Mouse (Mus musculus) limb, embryonic 12.5 days (tissue): Measurements from ENCODE around the gene Popdc2. TPM values are rescaled to one million over a fixed set of nuclear protein-coding genes. Genes with fewer than 3 reads are reported as not detected.
"Not testable (repeated sequence)": the region's sequence is repeated elsewhere in the genome, so short reads cannot be mapped to it uniquely, and the experiment has no call there.

Experiments
- ATAC-seq: fragments of 200-750 bp; cut with Nextera tagmentation; 2 replicates; pipeline ENCODE4 v1.8.0; 2017; ENCODE audit warnings: low read depth, moderate TSS enrichment; ENCODE audit not compliant: insufficient number of reproducible peaks, insufficient read depth, low FRiP score, low TSS enrichment
- H3K27ac ChIP-seq: fragments of 300-500 bp; sonication (generic); 2 replicates; pipeline ENCODE4 v1.5.1; 2016; ENCODE audit warnings: mild to moderate bottlenecking, moderate library complexity
- H3K27me3 ChIP-seq: fragments of 300-500 bp; sonication (generic); 2 replicates; pipeline ENCODE4 v1.6.1; 2016; ENCODE audit warnings: mild to moderate bottlenecking, moderate library complexity
- H3K36me3 ChIP-seq: fragments of 300-500 bp; sonication (generic); 2 replicates; pipeline ENCODE4 v1.6.1; 2016; ENCODE audit warnings: mild to moderate bottlenecking, moderate library complexity
- H3K4me1 ChIP-seq: fragments of 300-500 bp; sonication (generic); replicated peaks from 2 replicates; pipeline ENCODE4 v1.6.1; 2016
- H3K4me2 ChIP-seq: fragments of 300-500 bp; sonication (generic); 2 replicates; pipeline ENCODE4 v1.6.1; 2016; ENCODE audit warnings: mild to moderate bottlenecking, moderate library complexity
- H3K4me3 ChIP-seq: fragments of 300-500 bp; sonication (generic); replicated peaks from 2 replicates; pipeline ENCODE4 v1.5.1; 2016; ENCODE audit warnings: mild to moderate bottlenecking
- H3K9ac ChIP-seq: fragments of 300-500 bp; sonication (generic); replicated peaks from 2 replicates; pipeline ENCODE4 v1.6.1; 2016; ENCODE audit warnings: mild to moderate bottlenecking, moderate library complexity
- H3K9me3 ChIP-seq: fragments of 300-500 bp; sonication (generic); 2 replicates; pipeline ENCODE4 v1.6.1; 2016; ENCODE audit warnings: mild to moderate bottlenecking, moderate library complexity
- WGBS: fragments of 180-500 bp; shearing (Covaris S2); methylation state at CpG from one replicate; pipeline ENCODE4 v1.1.7; 2016; 5-methylcytosine and 5-hydroxymethylcytosine counted together
- polyA plus RNA-seq: library from polyadenylated mRNA; unstranded; fragments of >200 nt; fragmentation: Nextera tagmentation; extraction: Ambion mirVana; gene quantifications from 2 replicates; pipeline ENCODE4 v1.2.1, GENCODE M21; 2016

Gene Popdc2
- polyA plus RNA-seq, result 0.70 and 1.9 TPM in 2 replicates

DNA sequence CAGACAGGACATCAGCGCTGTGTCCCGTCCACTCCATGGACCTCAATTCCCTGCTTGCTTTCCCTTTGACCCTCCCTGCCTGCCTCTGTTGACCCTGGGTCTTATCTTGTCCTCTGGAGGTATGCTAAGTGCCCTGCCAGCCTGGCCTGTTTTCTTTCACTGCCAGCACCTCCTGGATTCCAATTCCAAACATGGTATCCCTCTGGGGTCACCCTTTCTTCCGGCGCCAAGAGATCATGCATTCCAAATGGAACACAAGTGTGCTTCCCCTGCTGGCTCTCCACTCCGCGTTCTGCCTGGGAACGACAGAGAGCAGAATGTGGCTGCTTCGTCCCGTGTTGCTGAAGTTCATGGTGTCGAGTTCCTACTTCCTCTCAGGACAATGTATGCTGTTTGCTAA lies at the start of gene Popdc2:
Popdc2 (plus strand) TSS at position 277 of the 400 bp plus-strand sequence.
- Histone ChIP-seq H3K9ac (no peak within 1 kb of the TSS), H3K4me1 (peaks cover 9% of the 10 kb centered on the region), H3K4me3 (no peak within 1 kb of the TSS), H3K4me2 (0 out of 2 replicates have a peak within 1 kb of the TSS, but pooled peaks have one; percentile 2), H3K9me3 (no peaks in the 10 kb centered on the region), H3K27me3 (no peaks in the 10 kb centered on the region), H3K27ac (no peak within 1 kb of the TSS), H3K36me3 (peaks cover under 1% of the 10 kb centered on the region)
- 27% methylated on average over 10 of the region's 10 CpGs for WGBS
- ATAC-seq, result no peak

DNA sequence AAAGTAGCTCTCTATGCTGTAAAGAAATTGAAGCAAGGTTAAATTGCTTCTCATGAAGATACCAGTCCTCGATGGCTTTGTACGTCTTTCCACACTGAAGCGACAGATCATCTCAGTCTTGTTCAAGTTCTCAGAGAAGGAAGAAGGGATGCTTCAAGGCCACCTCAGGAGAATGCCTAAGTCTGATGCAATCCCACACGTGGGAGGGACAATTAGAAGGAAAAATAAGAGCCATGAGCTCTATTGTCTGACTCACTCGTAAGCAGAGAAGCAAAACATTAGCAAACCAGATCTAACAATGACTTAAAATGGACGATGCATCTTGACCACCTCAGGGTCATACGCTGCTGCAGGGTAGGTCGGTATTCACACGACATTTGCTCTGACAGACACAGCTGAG lies 43.5 kb upstream of the Popdc2 start:
- H3K4me1 ChIP-seq, result no peaks in the 10 kb centered on the region
- ATAC-seq, result no peak
- no peaks in the 10 kb centered on the region for H3K27me3 ChIP-seq
- no peak overlapping the region for H3K4me3 ChIP-seq
- no peak overlapping the region for H3K4me2 ChIP-seq
- 85% methylated on average over 9 of the region's 9 CpGs for WGBS
- 0 out of 2 replicates have a peak, but pooled peaks cover 3% of the 10 kb centered on the region for H3K9me3 ChIP-seq
- no peaks in the 10 kb centered on the region for H3K36me3 ChIP-seq
- no peak overlapping the region for H3K9ac ChIP-seq
- H3K27ac ChIP-seq, result no peak overlapping the region

DNA sequence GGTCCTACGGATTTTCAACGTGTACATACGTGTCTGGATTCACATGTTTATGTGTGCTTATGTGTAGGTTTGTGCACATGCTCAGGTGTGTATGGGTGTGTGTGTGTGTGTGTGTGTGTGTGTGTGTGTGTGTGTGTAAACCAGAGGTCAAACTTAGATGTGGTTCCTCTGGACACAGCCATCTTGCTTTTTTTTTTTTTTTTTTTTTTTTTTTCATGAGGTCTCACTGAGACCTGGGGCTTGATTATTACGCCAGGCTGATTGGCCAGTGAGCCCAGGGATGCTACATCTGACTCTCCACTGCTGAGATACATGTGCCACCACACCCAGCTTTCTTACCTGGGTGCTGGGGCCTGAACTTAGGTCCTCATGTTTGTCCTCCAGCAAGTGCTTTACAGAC lies 42.9 kb upstream of the Popdc2 start:
- Histone ChIP-seq H3K9me3 (0 out of 2 replicates have a peak, but pooled peaks cover 3% of the 10 kb centered on the region), H3K4me1 (no peaks in the 10 kb centered on the region), H3K36me3 (no peaks in the 10 kb centered on the region), H3K27me3 (no peaks in the 10 kb centered on the region), H3K27ac (no peak overlapping the region), H3K9ac (no peak overlapping the region), H3K4me3 (no peak overlapping the region), H3K4me2 (no peak overlapping the region)
- 86% methylated on average over 4 of the region's 4 CpGs for WGBS
- no peak for ATAC-seq

DNA sequence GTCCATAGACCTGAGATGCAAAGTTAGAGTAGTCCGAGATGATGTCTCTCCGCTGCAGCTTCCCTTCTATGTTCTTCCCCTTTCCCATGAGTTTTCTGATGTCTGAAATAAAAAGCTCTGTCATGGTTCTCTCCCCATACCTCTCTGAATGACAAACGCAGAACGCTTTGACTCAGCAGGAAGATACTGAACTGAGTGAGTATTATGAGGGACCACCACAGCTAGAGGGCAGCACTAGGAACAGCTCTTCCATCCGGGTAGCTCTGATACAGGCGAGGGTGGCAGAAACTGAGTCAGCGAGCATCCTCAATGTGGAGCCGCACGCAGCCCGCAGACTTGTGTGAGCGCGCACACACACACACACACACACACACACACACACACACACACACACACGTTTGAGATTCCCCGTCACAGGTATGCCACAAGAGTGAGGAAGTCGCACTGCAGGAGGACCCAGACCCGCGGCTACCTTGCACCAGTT lies 40.5 kb upstream of the Popdc2 start:
- Histone ChIP-seq H3K9ac (no peak overlapping the region), H3K4me1 (no peaks in the 10 kb centered on the region), H3K4me3 (no peak overlapping the region), H3K36me3 (no peaks in the 10 kb centered on the region), H3K27me3 (no peaks in the 10 kb centered on the region), H3K27ac (no peak overlapping the region), H3K4me2 (peak overlapping the region; percentile 48), H3K9me3 (no peaks in the 10 kb centered on the region)
- ATAC-seq, result no peak
- 40% methylated on average over 14 of the region's 17 CpGs for WGBS

DNA sequence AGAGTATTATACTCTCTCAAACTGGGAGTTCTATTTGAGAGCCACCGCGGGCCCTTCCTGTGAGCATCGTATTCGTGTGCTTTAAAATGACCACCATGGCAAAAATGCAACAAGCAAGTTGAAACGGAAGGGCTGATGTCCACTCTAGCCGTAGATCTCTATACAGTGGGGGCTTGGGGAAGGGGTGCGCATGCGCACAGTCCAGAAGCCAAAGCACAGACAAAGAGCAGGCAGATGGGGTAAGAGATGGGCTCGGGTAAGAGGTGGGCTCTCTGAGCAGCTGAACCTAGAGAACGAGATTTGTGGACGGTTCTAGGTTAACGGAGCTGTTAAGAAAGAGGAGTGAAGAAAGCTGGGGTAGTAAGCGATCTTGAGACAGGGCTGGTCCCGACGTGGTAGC lies 37.7 kb upstream of the Popdc2 start:
- Histone ChIP-seq H3K27me3 (no peaks in the 10 kb centered on the region), H3K9me3 (no peaks in the 10 kb centered on the region), H3K4me1 (no peaks in the 10 kb centered on the region), H3K9ac (no peak overlapping the region), H3K36me3 (no peaks in the 10 kb centered on the region), H3K4me3 (no peak overlapping the region), H3K4me2 (no peak overlapping the region), H3K27ac (no peak overlapping the region)
- ATAC-seq, result no peak
- 92% methylated on average over 15 of the region's 15 CpGs for WGBS

DNA sequence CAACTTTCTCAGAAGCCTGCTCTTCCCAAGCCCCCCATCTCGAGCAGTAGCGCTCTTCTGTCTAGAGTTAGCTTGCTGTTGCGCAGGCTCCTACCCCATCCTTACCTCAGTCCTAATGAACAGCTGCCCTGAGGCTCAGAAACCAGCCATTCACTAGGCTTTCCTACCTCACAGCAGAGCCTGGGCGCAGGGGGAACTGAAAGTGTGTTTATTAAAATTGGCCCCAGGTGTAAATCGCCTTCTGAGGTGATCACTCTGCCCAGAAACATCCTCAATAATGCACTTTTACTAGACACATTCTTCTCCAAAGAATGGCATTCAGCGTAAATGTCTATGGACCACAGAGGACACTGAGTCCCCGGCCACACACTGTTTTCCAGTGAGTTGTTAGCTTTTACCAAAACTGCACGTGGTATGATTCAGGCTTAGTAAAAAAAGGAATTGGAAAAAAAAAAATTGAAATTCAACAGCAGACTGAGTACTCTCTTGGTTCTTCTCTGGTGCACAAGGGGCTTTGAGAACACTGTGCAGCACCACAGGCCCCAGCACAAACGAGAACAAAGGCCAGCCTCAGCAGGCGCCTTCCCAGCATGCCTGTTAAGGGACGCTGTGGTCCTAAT lies 35.1 kb upstream of the Popdc2 start:
- Histone ChIP-seq H3K9ac (no peak overlapping the region), H3K36me3 (no peaks in the 10 kb centered on the region), H3K4me3 (no peak overlapping the region), H3K27ac (no peak overlapping the region), H3K4me2 (no peak overlapping the region), H3K4me1 (no peaks in the 10 kb centered on the region), H3K9me3 (no peaks in the 10 kb centered on the region), H3K27me3 (no peaks in the 10 kb centered on the region)
- ATAC-seq, result no peak
- 85% methylated on average over 11 of the region's 11 CpGs for WGBS

DNA sequence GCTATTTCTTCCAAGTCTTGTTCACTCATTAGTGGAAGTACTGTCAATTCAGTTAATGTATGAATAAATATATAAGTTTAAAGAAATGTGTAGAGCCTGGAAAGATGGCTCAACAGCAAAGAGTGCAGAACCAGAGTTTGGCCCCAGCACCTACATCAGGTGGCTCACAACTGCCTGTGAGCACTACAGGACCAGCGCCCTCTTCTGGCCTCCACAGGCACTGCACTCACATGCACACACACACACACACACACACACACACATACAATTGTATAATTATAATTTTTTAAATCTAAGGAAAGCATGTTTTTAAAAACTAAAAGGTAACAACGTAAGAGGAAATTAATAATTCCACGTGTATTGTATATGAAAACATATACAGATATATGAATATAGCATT lies 32.7 kb upstream of the Popdc2 start:
- no peak for ATAC-seq
- Histone ChIP-seq H3K4me1 (no peaks in the 10 kb centered on the region), H3K4me2 (no peak overlapping the region), H3K9me3 (no peaks in the 10 kb centered on the region), H3K4me3 (no peak overlapping the region), H3K27me3 (no peaks in the 10 kb centered on the region), H3K9ac (no peak overlapping the region), H3K36me3 (no peaks in the 10 kb centered on the region), H3K27ac (no peak overlapping the region)
- WGBS, result 92% methylated on average over 3 of the region's 3 CpGs

DNA sequence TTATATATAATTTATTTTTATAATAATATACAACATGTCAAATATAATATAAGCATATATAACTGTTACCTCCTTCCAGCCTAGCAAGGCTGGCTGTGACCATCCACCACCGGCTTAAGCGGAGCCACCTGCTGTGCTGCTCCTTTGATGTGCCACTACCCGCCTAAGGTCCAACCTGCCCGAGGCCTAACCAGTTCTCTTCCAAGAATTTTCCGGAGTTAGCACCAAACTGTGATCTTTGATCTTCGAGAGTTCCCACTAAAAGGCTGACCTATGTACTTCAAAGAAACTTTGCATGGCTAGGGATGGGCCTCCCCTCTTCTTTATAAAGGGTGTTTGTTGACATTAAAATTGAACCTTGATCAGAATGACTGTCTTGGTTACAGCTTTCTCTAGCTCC lies 27.6 kb upstream of the Popdc2 start:
- no peak overlapping the region for H3K4me3 ChIP-seq
- no peak overlapping the region for H3K27ac ChIP-seq
- WGBS, result 7% methylated on average over 6 of the region's 6 CpGs
- no peaks in the 10 kb centered on the region for H3K9me3 ChIP-seq
- no peaks in the 10 kb centered on the region for H3K27me3 ChIP-seq
- H3K4me2 ChIP-seq, result no peak overlapping the region
- H3K4me1 ChIP-seq, result no peaks in the 10 kb centered on the region
- H3K9ac ChIP-seq, result no peak overlapping the region
- ATAC-seq, result no peak
- no peaks in the 10 kb centered on the region for H3K36me3 ChIP-seq

DNA sequence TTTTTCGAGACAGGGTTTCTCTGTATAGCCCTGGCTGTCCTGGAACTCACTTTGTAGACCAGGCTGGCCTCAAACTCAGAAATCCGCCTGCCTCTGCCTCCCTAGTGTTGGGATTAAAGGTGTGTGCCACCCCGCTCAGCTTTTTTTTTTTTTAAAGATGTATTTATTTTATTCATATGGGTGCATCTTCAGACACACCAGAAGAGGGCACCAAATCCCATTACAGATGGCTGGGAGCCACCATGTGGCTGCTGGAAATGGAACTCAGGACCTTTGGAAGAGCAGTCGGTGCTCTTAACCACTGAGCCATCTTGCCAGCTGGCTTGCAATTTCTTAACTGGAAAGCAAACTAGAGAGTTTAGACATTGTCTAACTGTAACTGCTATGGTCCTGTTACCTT lies 23.9 kb upstream of the Popdc2 start:
- not testable (repeated sequence) for H3K9ac ChIP-seq, ATAC-seq, H3K4me3 ChIP-seq, H3K4me1 ChIP-seq, H3K9me3 ChIP-seq, H3K27ac ChIP-seq, H3K4me2 ChIP-seq, H3K36me3 ChIP-seq, H3K27me3 ChIP-seq
- WGBS, result 83% methylated on average over 4 of the region's 4 CpGs

DNA sequence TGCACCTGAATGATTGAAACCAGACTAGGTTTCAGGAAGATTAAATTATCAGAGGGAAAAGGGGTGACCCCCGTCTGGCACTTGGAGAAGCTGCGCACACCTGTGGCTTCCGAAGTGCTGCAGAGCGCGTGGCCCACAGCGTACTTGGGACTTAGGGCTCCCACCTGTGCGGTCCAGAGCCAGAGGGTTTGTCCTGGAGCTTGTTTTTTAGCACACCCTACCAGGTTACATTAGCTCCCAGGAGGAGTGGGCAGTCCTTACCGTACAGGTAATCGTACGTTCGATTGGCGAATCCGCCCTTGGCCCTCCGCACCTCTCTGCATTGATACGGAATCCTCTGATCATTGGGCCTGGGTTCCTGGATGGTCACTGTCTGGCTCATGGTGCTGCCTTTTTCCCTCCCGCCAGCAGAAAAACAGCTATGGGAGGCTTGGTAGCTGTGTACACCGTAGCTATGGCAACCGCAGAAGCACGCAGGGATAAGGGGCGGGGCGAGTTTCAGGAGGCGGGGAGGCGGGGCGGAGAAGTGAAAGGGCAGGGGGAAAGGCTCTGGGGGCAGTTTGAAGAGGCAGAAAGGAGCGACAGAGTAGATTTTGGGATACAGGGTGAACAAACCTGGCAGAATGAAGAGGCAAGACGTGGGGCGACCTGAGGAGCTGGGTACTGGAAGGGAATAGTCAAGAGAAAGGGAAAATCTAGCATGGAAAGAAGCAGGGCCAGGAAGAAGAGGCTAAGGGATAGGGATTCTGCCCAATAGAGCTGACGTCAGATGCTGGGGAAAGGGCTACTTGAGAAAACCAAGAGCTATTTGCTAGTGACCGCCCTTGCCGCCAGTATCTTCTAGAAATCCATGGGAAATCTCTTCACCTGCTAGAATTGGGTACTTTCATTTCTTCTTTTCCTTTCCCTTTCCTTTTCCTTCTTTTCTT lies 20.3 kb upstream of the Popdc2 start, which contains the start of gene Maats1:
Maats1 (minus strand) TSS at position 748 of the 929 bp plus-strand sequence.
- H3K4me3 ChIP-seq, result peak within 1 kb of the TSS; percentile 35
- H3K27ac ChIP-seq, result no peak within 1 kb of the TSS
- no peaks in the 10 kb centered on the region for H3K27me3 ChIP-seq
- peak within 1 kb of the TSS; percentile 67 for H3K4me2 ChIP-seq
- peak within 1 kb of the TSS; percentile 48 for H3K9ac ChIP-seq
- H3K36me3 ChIP-seq, result no peaks in the 10 kb centered on the region
- peaks cover 5% of the 10 kb centered on the region; the same call in 1 of the 2 replicates for H3K9me3 ChIP-seq
- 9% methylated on average over 30 of the region's 30 CpGs for WGBS
- H3K4me1 ChIP-seq, result peaks cover 8% of the 10 kb centered on the region
- ATAC-seq, result peak; percentile 76

DNA sequence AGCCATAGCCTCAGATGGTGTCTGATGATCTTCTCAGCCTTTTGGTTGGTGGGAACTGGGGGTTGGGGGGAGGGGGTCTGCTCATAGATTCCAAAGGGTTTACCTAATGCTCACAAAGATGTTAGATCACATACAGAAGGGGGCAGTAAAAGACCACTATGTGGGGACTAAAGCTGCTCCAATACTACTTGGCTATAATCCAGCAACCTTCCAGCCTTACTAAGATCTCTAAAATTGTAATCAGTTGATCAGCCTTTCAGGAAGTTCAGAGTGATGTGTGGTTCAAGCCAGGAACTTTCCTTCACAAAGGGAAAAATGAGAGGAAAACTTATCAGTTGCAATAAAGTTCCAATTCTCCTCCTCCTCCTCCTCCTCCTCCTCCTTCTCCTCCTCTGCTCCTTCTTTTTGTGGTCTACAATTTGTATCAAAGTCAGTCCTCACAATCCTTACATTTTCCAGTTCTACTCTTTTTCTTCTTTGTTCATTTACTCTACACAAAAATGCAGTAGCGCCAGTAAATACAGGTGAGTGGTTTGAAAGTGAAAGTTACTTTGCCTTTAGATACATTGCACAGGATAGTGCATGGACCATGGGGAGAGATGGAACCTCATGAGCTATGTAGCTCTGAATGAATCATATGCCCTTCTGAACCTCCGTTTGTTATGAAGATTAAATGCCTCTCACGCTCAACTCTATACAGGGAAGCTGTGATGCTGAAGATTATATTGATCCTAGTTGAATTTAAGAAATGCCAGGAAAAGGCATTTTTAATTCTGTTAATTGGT lies 16.9 kb upstream of the Popdc2 start:
- H3K36me3 ChIP-seq, result peaks cover 5% of the 10 kb centered on the region

More for the DNA sequence above, 16.9 kb upstream of the Popdc2 start:
- 77% methylated on average over 3 of the region's 3 CpGs for WGBS
- no peak overlapping the region for H3K4me3 ChIP-seq
- H3K9me3 ChIP-seq, result peaks cover 2% of the 10 kb centered on the region; the same call in 1 of the 2 replicates
- H3K27ac ChIP-seq, result no peak overlapping the region
- peaks cover 13% of the 10 kb centered on the region for H3K4me1 ChIP-seq
- H3K9ac ChIP-seq, result no peak overlapping the region
- H3K4me2 ChIP-seq, result no peak overlapping the region
- H3K27me3 ChIP-seq, result no peaks in the 10 kb centered on the region
- no peak for ATAC-seq
